Mouse (Mus musculus) gastrocnemius, postnatal 10 days (tissue): Measurements from ENCODE around the gene Cntnap1. TPM values are rescaled to one million over a fixed set of nuclear protein-coding genes. Genes with fewer than 3 reads are reported as not detected.
A peak's percentile ranks its signal among the peaks of the same experiment; 100 is the strongest.

Source experiments
- DNase-seq: peaks from one replicate; pipeline ENCODE4 v3.0.0; 2021; ENCODE audit warnings: mixed read lengths
- total RNA-seq, 2 experiments: library from RNA; stranded (reverse); gene quantifications; 2 replicates each; pipeline ENCODE4 v1.2.3; 2021

The Cntnap1 gene
- total RNA-seq, 2 experiments from 2014 or later, result 4.2 to 4.3 TPM

DNA sequence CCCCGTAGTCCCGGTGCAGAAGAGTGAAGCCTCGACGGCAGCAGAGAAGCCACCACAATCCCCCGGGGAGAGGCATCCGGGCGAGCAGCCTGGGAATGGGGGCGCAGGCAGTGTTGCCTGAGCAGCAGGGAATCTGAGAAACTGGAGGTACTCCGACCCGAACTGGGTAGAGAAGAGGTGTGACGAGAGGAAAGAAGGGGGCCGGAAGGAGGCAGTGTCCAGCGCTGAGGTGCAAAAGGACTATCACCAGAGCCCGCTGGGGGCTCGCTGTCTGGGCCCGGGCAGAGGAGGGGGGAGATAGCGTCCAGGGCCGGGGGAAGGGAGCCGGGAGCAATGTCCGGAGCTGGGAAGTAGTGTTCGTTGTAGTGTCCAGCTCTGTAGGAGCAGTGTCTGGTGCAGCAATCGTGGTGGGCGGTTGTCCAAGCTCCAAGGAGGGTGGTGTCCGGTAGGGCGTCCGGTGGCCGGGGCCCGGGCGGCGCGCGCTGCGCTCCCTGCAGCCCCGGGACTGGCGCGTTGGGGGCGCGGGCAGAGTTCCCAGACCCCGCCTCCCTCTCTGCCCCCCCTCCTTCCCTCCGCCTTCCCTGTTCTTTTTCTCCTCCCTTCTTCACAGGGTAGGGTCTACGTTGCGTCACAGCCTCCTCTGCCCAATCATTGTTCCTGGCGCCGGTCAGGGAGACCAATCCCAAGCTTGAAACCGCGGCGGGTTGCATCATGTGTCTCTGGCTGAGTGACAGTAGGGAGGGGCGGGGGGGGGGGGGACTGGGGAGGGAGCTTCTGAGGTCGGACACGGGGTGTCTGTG lies 688 bp downstream of the Cntnap1 start, which contains the start of gene Plekhh3:
Plekhh3 (minus strand) TSS at position 541 of the 800 bp plus-strand sequence.
- peak; percentile 93 for DNase-seq

DNA sequence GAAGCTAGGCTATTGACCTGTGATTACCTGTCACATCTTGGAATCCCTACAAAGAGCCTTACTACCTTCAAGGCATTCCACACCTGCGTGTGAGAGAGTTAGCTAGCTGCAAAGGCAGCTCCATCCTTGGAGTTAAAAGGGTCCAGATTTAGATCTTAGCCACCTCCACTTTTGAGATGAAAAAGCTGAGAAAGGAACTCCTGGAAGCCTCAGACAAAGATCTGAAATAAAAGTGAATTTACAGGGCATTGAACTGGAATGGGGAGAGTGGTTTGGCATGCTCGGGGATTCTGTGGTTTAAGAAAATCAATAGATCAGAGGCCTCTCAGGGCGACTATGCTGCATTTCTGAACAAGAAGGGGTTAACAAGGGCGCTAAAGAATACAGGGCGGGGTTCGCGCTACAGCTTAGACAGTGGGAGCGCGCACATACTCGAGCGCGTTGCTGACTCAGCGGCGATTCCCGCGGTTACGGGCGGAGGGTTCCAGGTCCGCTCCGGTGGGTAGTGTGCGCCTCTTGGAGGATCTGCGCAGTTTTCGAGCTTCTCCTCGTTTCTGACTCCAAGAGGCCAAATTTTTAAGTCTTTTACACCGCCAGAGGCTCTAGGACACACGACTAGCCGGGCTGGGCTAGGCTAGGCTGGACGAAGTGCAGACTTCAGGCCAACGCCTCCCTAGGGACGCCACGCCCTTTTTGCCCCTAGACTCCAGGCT lies 1.6 kb downstream of the Cntnap1 start:
- DNase-seq, result peak; percentile 68

DNA sequence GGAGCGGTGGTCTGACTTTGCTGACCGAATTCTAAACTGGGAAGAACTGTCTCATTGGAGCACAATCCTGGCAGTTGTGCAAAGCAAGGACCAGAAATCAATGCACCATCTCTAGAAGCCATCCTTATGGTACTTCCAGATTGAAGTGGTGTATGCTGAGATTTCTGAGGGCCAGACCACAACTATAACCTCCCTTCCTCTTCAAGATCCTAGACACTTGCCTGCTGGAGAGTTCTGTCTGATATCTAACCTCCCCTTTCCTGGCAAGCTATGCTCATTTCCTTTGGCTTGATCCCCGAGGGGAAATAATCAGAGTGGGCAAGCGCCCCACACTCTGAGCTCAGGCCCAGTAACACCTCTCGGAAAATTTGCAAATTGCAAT lies 2.1 kb downstream of the Cntnap1 start:
- no peak for DNase-seq

DNA sequence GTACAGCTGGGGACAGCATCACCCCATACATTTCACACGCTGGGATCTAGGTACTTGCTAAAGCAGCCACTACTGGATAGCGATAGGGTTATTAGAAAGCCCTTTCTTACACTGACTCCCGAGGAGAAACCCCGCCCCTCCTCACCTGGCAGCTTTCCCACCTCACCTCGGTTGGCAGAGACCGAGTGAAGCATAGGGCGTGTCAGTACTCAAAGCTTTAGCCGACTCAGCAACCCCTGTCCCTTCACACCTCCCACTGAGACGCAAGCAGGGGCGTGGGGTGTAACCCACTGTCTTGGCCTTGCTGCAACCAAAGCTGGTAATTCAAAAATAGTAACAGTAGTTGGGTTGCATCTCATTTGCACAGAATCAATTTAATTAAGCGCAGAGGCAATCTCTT lies 2.8 kb downstream of the Cntnap1 start:
- DNase-seq, result peak; percentile 43

DNA sequence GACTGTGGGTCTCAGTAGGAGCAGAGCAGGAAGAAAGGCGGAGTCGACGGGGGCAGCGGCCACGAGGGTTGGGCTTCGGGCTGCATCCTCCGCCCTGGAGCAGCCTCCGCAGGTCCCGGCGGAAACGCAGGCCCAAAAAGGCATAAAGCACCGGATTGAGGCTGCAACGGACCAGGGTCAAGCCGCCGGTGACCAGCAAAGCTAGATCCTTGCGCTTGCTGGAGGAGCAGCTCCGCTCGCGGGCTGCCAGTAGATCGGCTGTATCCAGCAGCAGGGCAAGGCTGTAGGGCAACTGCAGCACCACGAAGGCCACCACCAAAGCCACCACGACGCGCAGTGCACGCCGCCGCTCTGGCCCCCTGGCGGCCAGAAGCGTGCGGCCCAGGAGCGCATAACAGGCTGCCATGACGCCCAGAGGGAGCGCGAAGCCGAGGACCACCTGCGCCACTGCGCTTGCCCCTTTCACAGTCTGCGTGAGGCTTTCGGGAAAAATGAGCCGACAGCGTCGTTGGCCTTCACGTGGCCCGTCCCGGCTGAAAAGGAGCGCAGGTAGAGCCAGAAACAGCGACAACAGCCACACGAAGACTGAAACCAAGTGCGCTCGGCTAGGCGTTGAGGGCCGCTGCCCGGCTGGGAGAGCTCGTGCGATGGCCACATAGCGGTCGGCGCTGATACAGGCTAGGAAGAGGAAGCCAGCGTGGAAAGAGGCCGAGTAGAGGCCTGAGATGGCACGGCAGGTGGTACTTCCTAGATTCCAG lies 3.5 kb downstream of the Cntnap1 start:
- peak; percentile 75 for DNase-seq

DNA sequence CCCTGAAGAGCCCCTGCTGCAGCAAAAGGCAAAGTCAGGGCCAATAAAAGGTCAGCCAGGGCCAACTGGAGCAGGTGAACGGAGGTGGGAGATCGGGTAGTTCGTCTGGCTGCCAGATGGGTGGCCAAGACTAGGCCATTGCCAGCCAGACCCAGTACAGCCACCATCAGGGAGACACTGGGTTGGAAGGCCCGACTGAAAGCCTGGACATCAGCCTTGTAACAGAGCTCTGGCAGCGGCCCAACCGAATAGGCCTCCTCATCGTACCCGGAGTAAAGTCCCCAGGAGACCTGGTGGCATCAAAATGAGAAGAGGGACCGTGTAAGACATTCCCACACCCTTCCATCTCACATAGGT lies 4.0 kb downstream of the Cntnap1 start:
- DNase-seq, result peak; percentile 51

DNA sequence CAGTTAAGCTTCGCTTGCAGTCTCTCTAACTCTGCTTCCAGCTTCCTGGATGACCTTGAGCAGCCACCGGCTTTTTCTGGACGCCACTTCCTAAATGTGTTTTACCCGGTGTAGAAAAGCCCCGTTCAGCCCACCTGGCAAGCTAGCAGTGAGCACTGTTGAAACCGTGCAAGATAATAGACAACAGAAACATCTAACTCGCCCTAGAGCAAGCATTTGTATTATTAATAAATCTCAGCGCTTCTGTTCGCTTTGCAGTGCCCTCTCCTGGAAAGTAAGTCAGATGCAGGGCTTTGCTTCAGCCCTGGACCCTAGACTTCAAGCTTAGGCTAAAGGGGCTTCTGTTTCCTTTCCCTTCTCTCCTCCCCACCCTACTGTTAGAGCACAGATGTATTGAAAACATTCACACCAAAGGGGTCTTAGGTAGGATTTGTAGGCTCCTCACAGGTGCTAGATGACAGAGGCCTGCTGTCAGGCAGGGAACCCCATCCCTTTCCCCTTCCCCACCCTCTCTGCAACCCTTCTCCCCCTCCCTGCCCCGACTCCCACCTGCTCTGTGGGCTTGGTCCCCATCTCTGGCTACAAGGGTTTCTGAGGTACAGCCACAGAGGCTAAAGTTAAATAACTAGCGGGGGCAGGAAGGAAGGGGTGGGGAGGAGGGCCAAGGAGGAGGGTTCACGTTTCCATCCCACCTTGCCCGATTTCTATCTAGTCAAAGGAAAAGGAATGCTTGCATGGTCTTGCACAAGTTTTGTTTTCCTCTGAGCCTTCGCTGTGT lies 4.7 kb downstream of the Cntnap1 start, which contains the start of gene Ccr10:
Ccr10 (minus strand) TSS at position 593 of the 778 bp plus-strand sequence.
- no peak for DNase-seq

DNA sequence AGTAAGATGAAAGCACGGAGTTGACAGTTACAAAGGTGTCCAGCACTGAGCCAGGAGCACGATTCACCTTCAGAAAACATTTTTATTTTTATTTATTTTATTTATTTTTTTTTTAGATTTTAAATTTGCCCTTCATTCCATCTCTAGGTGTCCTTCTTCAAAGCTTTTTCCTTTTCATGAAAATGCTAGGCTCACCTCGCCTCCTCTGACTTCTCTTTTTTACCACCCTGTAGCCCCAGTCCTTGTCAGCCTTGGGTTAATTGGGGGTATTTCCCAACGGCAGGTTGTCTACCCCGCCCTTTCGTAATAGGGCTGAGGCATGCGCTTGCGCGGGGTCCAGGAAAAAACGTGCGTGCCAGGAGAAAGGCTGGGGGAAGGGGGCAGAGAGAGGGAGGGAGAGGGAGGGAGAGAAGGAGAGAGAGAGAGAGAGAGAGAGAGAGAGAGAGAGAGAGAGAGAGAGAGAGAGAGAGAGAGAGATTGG lies 5.4 kb downstream of the Cntnap1 start:
- DNase-seq, result no peak

DNA sequence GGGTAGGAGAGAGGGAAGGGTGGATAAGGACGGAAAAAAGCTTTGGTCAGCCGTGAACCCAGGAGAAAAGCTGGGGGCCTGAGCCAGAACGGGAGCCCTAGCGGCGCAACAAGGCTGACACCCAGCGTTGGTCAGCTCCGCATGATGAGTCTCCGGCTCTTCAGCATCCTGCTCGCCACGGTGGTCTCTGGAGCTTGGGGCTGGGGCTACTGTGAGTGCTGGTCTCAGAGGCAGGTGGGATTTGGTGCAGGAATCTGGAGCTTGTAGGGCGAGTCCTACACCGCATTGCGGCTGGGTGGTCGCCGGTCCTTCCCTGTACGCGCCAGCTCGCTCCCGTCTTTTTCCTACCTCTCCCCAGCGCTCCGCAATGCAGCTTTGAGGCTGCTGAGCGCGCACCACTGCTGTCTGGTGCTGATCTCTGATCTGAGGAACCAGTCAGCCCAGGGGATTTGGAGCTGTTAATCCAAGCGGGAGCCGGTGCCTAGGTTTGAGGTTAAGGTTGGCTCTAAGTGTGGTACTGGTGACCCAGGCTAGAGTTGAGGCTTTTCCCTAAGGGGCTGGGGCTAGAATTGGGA lies 5.9 kb downstream of the Cntnap1 start:
- DNase-seq, result peak; percentile 56

DNA sequence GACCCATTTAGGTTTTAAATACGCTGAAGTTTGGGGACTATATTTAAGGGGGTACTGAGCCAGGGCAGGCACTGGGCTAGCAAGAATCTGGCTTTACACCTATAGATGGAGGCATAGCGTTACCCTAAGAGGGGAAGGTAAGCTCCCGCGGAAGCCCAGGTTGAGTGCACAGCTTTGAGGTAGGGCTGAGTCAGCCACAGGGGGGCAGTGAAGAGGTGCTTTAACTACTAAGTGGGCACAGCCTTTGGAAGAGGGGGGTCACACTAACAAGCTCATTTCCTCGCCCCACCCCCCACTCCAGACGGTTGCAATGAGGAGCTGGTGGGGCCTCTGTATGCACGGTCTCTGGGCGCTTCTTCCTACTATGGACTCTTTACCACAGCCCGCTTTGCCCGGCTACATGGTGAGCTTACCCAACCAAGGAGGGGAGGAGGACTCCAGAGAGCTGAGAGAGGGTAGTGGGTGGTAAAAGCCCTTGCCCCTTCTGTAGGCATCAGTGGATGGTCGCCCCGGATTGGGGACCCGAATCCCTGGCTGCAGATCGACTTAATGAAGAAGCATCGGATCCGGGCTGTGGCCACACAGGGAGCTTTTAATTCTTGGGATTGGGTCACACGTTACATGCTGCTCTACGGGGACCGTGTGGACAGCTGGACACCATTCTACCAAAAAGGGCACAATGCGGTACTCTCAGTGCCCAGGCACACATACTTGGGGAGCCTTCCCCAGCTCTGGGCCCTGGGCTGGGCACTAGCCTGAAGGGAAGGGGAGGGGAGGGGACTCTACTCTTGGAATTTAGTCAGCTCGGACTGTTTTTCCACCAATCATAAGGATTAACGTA lies 6.8 kb downstream of the Cntnap1 start:
- peak; percentile 55 for DNase-seq

DNA sequence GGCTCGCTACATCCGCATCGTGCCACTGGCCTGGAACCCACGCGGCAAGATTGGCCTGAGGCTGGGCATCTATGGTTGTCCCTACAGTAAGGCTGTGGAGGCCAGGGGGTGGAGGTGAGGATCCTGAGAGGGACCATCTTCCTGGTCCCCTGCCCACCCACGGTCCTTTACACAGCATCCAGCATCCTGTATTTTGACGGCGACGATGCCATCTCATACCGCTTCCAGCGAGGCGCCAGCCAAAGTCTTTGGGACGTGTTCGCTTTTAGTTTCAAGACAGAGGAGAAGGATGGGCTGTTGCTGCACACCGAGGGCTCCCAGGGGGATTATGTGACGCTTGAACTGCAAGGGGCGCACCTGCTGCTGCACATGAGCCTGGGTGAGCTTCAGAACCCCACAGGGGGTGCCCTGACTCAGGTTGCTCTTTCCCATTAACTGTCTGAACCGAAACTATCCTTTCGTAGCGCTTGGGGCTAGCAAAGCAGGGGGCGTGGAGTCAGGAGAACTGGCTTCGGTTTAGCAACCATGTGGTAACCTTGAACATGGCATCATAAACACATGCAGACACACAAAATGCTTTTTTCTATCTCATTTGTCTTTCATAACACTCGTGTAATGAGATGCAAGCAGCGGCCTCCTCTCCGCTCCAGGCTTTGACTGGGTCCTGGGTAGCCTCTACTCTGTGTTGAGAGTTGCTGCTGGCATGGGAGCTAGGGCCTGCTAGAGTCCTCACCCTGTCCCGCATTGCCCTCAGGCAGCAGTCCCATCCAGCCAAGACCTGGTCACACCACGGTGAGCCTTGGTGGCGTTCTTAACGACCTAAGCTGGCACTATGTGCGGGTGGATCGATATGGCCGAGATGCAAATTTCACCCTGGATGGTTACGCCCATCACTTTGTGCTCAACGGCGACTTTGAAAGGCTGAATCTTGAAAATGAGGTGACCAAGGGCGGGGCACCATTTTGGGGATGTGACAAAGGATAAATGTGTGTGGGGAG lies 8.0 kb downstream of the Cntnap1 start:
- DNase-seq, result no peak

DNA sequence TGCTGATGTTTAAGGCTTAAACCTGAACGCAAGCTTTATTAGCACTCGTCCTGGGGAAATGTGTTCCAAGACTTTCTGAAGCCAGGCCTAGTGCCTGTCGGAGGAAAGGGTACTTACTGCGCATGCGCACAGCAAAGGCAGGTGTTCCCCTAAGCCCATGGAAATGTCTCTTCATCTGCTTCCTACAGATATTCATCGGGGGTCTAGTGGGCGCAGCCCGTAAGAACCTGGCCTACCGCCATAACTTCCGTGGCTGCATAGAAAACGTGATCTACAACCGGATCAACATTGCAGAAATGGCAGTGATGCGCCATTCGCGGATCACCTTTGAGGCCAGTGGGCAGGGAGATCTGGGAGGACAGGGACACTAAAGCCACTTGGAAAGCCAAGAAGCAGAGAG lies 9.0 kb downstream of the Cntnap1 start:
- DNase-seq, result no peak

DNA sequence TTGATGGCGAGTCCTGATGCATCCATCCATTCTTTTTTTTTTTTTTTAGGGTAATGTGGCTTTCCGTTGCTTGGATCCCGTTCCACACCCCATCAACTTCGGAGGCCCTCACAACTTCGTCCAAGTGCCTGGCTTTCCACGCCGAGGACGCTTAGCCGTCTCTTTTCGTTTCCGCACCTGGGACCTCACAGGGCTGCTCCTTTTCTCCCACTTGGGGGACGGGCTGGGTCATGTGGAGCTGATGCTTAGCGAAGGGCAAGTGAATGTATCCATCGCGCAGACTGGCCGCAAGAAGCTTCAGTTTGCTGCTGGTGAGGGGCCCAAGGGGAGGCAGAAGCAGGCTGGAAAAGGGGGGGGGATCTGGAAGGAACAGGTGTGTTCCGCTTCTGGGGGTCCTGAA lies 9.9 kb downstream of the Cntnap1 start:
- no peak for DNase-seq

DNA sequence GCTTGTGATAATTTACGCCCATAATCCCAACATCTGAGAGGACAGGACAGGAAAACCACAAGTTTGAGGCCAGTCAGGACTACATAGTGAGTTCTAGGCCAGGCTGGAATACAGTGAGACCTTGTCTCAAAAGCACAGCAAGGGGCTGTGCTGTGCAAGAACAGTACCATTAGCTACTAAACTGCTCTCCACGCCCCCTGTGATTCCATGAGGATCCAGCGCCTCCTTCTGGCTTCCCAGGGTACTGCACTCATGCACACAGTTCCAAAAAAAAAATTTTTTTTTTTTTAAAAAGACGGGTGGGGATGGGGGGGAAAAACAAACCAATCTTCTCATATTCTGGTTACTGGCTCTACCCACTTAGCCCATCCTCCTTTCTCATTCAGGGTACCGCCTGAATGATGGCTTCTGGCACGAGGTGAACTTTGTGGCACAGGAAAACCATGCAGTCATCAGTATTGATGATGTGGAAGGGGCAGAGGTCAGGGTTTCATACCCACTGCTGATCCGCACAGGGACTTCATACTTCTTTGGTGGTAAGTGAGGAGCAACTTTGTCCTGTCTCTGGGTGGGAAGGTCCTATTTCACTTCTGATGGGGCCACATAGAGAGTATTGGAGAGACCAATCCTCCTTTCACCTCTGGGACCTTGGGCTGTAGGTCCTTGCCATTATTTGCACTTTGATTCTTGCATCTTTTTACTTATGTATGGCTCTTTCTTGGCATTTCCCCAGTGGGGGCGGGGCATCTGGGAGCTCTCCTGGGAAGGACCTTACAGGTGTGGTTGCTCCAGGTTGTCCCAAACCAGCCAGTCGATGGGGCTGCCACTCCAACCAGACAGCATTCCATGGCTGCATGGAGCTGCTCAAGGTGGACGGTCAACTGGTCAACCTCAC lies 10.8 kb downstream of the Cntnap1 start:
- DNase-seq, result peak; percentile 83

DNA sequence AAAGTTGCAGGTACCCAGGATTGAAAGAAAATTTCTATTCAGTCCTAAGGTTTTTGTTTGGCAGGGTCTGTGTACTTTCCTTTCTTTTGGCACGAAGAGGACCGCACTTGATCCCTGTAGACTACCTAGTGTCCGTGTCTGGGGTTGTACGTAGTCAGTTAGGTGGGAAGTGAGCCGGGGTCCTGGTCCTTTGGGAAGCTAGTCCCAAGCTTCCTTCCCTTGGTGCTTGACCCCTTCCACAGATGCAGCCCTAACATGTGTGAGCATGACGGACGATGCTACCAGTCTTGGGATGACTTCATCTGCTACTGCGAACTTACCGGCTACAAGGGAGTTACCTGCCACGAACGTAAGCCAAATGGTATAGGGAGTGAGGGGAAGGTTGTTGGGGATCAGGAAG lies 11.6 kb downstream of the Cntnap1 start:
- no peak for DNase-seq

DNA sequence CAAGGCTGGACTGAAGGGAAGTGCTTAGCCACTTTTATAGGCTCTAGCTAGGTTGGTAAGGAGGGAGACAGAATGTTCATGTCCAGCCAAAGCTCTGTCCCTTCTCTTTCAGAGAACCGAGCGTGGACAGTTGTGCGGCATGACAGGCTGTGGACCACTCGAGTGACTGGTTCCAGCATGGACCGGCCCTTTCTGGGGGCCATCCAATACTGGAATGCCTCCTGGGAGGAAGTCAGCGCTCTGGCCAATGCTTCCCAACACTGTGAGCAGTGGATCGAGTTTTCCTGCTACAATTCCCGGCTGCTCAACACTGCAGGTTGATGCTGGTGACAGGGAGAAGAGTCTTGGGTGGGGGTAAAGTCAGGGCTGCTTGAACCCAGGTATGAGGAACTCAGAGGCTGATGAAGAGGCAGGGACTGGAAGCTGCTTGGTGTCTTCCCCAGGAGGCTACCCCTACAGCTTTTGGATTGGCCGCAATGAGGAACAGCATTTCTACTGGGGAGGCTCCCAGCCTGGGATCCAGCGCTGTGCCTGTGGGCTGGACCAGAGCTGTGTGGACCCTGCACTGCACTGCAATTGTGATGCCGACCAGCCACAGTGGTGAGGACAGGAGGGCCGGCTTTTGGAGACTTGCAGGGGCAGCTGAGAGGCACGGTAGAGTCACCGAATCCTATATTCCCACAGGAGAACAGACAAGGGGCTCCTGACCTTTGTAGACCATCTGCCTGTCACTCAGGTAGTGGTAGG lies 12.6 kb downstream of the Cntnap1 start:
- no peak for DNase-seq

DNA sequence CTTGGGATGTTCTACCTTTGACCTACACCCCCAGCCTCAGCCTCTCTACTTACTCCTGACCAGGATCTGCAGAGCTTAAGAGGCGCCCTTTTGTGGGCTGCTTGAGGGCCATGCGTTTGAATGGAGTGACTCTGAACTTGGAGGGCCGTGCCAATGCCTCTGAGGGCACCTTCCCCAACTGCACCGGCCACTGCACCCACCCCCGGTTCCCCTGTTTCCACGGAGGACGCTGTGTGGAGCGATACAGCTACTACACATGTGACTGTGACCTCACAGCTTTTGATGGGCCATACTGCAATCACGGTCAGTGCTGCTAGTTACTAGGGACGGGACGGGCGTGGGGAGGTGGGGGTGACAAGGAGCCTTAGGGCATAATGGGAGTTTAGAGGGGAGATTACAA lies 14.7 kb downstream of the Cntnap1 start:
- DNase-seq, result no peak
